Comparison of ENCODE assay signal across 19 mouse cellular contexts in genomic region chr1:192087098-192087497, GRCm38 (mm10). TPM values are rescaled to one million over a fixed set of nuclear protein-coding genes. Genes with fewer than 3 reads are reported as not detected.
A peak's percentile ranks its signal among the peaks of the same experiment; 100 is the strongest.
DNase-seq lines count a peak whose midpoint lies in the region; ATAC-seq and TF ChIP-seq lines count a peak whose summit lies in the region.
"Had no signal": no experiment of that assay in that cellular context is flagged by ENCODE, and none has a peak within 500 bp of the region (broad histone marks: within the 10 kb centered on the region; RNA-seq: fewer than 3 reads in every experiment).

No protein-coding gene starts in this region.

- H3K27me3 ChIP-seq in liver, postnatal 0 days (ENCODE audit: insufficient read depth, low read length), result no peaks in the 10 kb centered on the region
- H3K27me3 ChIP-seq in liver, embryonic 12.5 days (replicated peaks), result 0 out of 2 replicates have a peak, but pooled peaks cover 3% of the 10 kb centered on the region
- no peaks in the 10 kb centered on the region for H3K27me3 ChIP-seq in intestine, postnatal 0 days (replicated peaks; ENCODE audit: control insufficient read depth, insufficient read depth, low read length)
- no peaks in the 10 kb centered on the region for H3K27me3 ChIP-seq in stomach, embryonic 15.5 days (replicated peaks)
- H3K27me3 ChIP-seq: embryonic facial prominence, embryonic 15.5 days; liver, embryonic 15.5 days had no signal

- no peaks in the 10 kb centered on the region for H3K36me3 ChIP-seq in liver, postnatal 0 days (replicated peaks; ENCODE audit: insufficient read depth, low read length)
- peaks cover 17% of the 10 kb centered on the region for H3K36me3 ChIP-seq in liver, embryonic 12.5 days
- H3K36me3 ChIP-seq in intestine, postnatal 0 days (ENCODE audit: control insufficient read depth, insufficient read depth), result no peaks in the 10 kb centered on the region; the same call in 1 of the 2 replicates
- no peaks in the 10 kb centered on the region for H3K36me3 ChIP-seq in stomach, embryonic 15.5 days
- H3K36me3 ChIP-seq: embryonic facial prominence, embryonic 15.5 days; neural tube, embryonic 15.5 days had no signal

- no peak overlapping the region for H3K9ac ChIP-seq in liver, postnatal 0 days (replicated peaks)
- H3K9ac ChIP-seq in liver, embryonic 12.5 days, result no peak overlapping the region
- no peak overlapping the region for H3K9ac ChIP-seq in intestine, postnatal 0 days (ENCODE audit: low read depth, low read length)
- no peak overlapping the region for H3K9ac ChIP-seq in stomach, embryonic 15.5 days
- H3K9ac ChIP-seq: embryonic facial prominence, embryonic 15.5 days; liver, embryonic 15.5 days; neural tube, embryonic 15.5 days had no signal

- no peak overlapping the region for H3K27ac ChIP-seq in liver, postnatal 0 days (ENCODE audit: low read depth)
- no peak overlapping the region for H3K27ac ChIP-seq in liver, embryonic 12.5 days
- no peak overlapping the region for H3K27ac ChIP-seq in intestine, postnatal 0 days (ENCODE audit: low read depth, low read length)
- 0 out of 2 replicates have a peak overlapping the region, but pooled peaks have one; percentile 17 for H3K27ac ChIP-seq in stomach, embryonic 15.5 days
- H3K27ac ChIP-seq: embryonic facial prominence, embryonic 15.5 days; gastrocnemius, adult 2 months; liver, embryonic 15.5 days; neural tube, embryonic 15.5 days had no signal

- 59% methylated on average over 4 of the region's 4 CpGs for WGBS in liver, postnatal 0 days (ENCODE audit: insufficient replicate concordance)
- 67% methylated on average over 4 of the region's 4 CpGs for WGBS in liver, embryonic 12.5 days (ENCODE audit: insufficient replicate concordance)
- WGBS in intestine, postnatal 0 days, result 68% methylated on average over 4 of the region's 4 CpGs
- 68% methylated on average over 4 of the region's 4 CpGs for WGBS in stomach, embryonic 15.5 days

- TF ChIP-seq CTCF in liver, postnatal 0 days (IDR thresholded peaks at IDR 0.05; ENCODE audit: low read depth), result no peak
- no peak for TF ChIP-seq CTCF in intestine, postnatal 0 days (IDR thresholded peaks at IDR 0.05; ENCODE audit: low read depth)

- no peak overlapping the region for H3K4me3 ChIP-seq in liver, postnatal 0 days (ENCODE audit: low read depth, low read length)
- H3K4me3 ChIP-seq in liver, embryonic 12.5 days, result no peak overlapping the region
- H3K4me3 ChIP-seq in intestine, postnatal 0 days (ENCODE audit: low read depth, low read length), result no peak overlapping the region
- H3K4me3 ChIP-seq in stomach, embryonic 15.5 days (replicated peaks), result no peak overlapping the region
- H3K4me3 ChIP-seq: embryonic facial prominence, embryonic 15.5 days; gastrocnemius, adult 2 months; liver, embryonic 15.5 days; neural tube, embryonic 15.5 days had no signal

- H3K4me2 ChIP-seq in liver, postnatal 0 days (ENCODE audit: low read depth, low read length), result no peak overlapping the region
- H3K4me2 ChIP-seq in liver, embryonic 12.5 days, result no peak overlapping the region
- H3K4me2 ChIP-seq in intestine, postnatal 0 days (replicated peaks; ENCODE audit: low read depth), result peak overlapping the region; percentile 21; the same call in 1 of the 2 replicates
- H3K4me2 ChIP-seq in stomach, embryonic 15.5 days, result no peak overlapping the region
- H3K4me2 ChIP-seq: embryonic facial prominence, embryonic 15.5 days; liver, embryonic 15.5 days; neural tube, embryonic 15.5 days had no signal

- no peaks in the 10 kb centered on the region; the same call in 1 of the 2 replicates for H3K9me3 ChIP-seq in liver, postnatal 0 days (ENCODE audit: low read length)
- peaks cover 2% of the 10 kb centered on the region for H3K9me3 ChIP-seq in liver, embryonic 12.5 days (replicated peaks)
- H3K9me3 ChIP-seq in intestine, postnatal 0 days (ENCODE audit: control insufficient read depth), result no peaks in the 10 kb centered on the region
- no peaks in the 10 kb centered on the region for H3K9me3 ChIP-seq in stomach, embryonic 15.5 days
- H3K9me3 ChIP-seq: embryonic facial prominence, embryonic 15.5 days; liver, embryonic 15.5 days; neural tube, embryonic 15.5 days had no signal

- peak; percentile 86 for DNase-seq in heart, adult 11 months
- no peak for DNase-seq in heart, adult 8-10 months (ENCODE audit: low spot score)
- peak; percentile 9 for DNase-seq in liver, postnatal 0 days
- no peak for DNase-seq in layer of hippocampus, postnatal 14 days (ENCODE audit: low spot score in 2 of 2)
- DNase-seq in embryo, embryonic 10 days (ENCODE audit: low spot score), result no peak
- DNase-seq: adrenal gland, postnatal 36 days; cerebellum, adult 18-20 months; cerebellum, postnatal 25 days; gastrocnemius, adult 2 months; kidney, adult 9 months; right cerebral cortex, postnatal 25 days had no signal

- ATAC-seq in liver, postnatal 0 days, result no peak
- ATAC-seq in liver, embryonic 12.5 days, result no peak
- 0 out of 2 replicates have a peak, but pooled peaks have one; percentile 3 for ATAC-seq in intestine, postnatal 0 days
- ATAC-seq in stomach, embryonic 15.5 days (ENCODE audit: insufficient read depth, low FRiP score, low read depth), result no peak
- ATAC-seq: forebrain, embryonic 16.5 days; midbrain, embryonic 16.5 days had no signal

- no peak for TF ChIP-seq EP300 in liver, postnatal 0 days (IDR thresholded peaks at IDR 0.05; ENCODE audit: low read depth)

- peaks cover 25% of the 10 kb centered on the region for H3K4me1 ChIP-seq in liver, postnatal 0 days (ENCODE audit: insufficient read depth)
- peaks cover 39% of the 10 kb centered on the region for H3K4me1 ChIP-seq in liver, embryonic 12.5 days
- H3K4me1 ChIP-seq in intestine, postnatal 0 days (replicated peaks; ENCODE audit: control insufficient read depth, insufficient read depth, low read length), result peaks cover 7% of the 10 kb centered on the region; the same call in 1 of the 2 replicates
- H3K4me1 ChIP-seq in stomach, embryonic 15.5 days, result peaks cover 9% of the 10 kb centered on the region; the same call in 1 of the 2 replicates

RNA-seq across cellular contexts. Expression of gene Traf5, which starts 5.3 kb away (rescaled TPM):
- 1 to 10 TPM; 3.2 to 4.9 (median 4.3) TPM for total RNA-seq in heart, adult 8-10 months (2022)
- 3.4 and 4.2 TPM in 2 replicates for polyA plus RNA-seq in liver, postnatal 0 days (2015; fragmentation: Nextera tagmentation; extraction: Ambion mirVana)
- 9.9 and 11.2 TPM in 2 replicates for polyA plus RNA-seq in liver, embryonic 12.5 days (2016; fragmentation: Nextera tagmentation; extraction: Ambion mirVana)
- polyA plus RNA-seq in intestine, postnatal 0 days (2015; fragmentation: Nextera tagmentation; extraction: Ambion mirVana), result 10.3 and 10.4 TPM in 2 replicates
- polyA plus RNA-seq in stomach, embryonic 15.5 days (2015; fragmentation: Nextera tagmentation; extraction: Ambion mirVana), result 23.3 and 23.7 TPM in 2 replicates
- total RNA-seq in layer of hippocampus, postnatal 14 days (2021), result 1 to 10 TPM; 2.1 to 3.8 TPM

RNA-seq across cellular contexts. Expression of gene Rcor3, which starts 50.8 kb away (rescaled TPM):
- 10 to 100 TPM; 29.7 to 41.6 (median 37.0) TPM for total RNA-seq in heart, adult 8-10 months (2022)
- 6.2 and 7.2 TPM in 2 replicates for polyA plus RNA-seq in liver, postnatal 0 days (2015; fragmentation: Nextera tagmentation; extraction: Ambion mirVana)
- 10.8 and 11.8 TPM in 2 replicates for polyA plus RNA-seq in liver, embryonic 12.5 days (2016; fragmentation: Nextera tagmentation; extraction: Ambion mirVana)
- 16.8 and 17.9 TPM in 2 replicates for polyA plus RNA-seq in intestine, postnatal 0 days (2015; fragmentation: Nextera tagmentation; extraction: Ambion mirVana)
- 24.8 and 26.3 TPM in 2 replicates for polyA plus RNA-seq in stomach, embryonic 15.5 days (2015; fragmentation: Nextera tagmentation; extraction: Ambion mirVana)
- total RNA-seq in layer of hippocampus, postnatal 14 days (2021), result 10 to 100 TPM; 45.3 to 55.8 TPM

Comparison
In these comparisons a context has a peak if more than half of its experiments do, and no peak if none do; other contexts are left out.
1. DNase-seq: peak in heart, adult 11 months (single experiment) and liver, postnatal 0 days (single experiment); none in heart, adult 8-10 months (single experiment), layer of hippocampus, postnatal 14 days (0 of 2) and embryo, embryonic 10 days (single experiment).